Mouse (Mus musculus): ENCODE data around the gene Ccne1.
A peak's percentile ranks its signal among the peaks of the same experiment; 100 is the strongest.

The Ccne1 gene

GRCm38 (mm10) chr7:38094353-38094752, 13.0 kb downstream of the Ccne1 start:
- no peak for DNase-seq (ENCODE audit: low spot score)

- no peak for DNase-seq (ENCODE audit: low spot score)
Observed at GRCm38 (mm10) chr7:38093101-38093500, 14.2 kb downstream of the Ccne1 start.

DNA sequence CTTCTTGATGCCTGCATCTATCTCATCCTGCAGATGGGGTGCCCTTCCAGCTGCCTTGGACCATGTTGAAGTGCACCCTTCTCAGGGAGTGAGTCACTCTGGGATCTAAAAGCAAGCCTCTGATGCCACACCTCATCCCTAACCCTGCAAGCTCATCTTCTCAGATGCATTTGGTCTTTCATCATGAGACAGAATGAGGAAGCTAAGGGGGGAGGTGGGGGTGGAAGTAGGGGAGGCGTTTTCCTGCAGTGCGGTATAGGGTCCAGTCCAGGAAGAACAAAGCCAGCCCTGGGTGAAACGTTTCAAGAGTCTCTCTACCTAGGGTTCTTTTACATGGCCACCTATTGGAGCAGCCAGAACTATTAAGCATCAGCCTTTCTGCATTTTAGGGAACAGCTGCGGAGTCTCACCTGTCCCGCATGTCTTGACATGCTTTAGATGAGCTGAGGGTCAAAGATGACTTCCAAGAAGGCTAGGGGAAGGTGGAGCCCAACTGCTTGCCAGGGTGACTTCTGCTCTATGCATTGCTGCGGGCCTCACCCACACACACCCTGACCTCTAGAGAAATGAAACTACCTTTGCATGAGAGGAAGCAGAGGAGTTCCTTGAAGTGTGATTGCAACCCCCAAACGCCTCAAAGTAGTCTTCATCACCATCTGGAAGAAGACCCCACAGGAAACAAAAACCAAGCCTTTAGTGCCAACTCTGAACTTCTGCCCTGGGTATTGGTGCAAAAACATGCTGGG, 17.2 kb downstream of the Ccne1 start:
- no peak for DNase-seq (ENCODE audit: low spot score)

DNA sequence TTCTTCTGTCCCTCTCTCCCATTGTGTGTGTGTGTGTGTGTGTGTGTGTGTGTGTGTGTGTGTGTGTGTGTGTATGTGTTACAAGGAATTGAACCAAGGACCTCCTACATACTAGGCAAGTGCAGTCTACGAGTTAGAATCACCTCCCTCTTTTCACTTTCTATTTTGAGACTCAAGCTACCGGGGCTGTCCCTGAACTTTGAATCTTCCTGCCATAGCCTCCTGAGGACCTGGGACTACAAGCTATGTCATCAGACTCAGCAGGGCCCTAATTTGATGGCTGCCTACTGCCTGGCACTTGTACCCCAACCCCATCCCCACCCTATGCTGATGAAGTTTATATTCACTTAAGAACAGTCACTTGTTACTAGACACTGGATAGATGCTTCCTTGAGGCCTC, 18.9 kb downstream of the Ccne1 start:
- no peak for DNase-seq (ENCODE audit: low spot score)

GRCm38 (mm10) chr7:38087856-38088255, 19.5 kb downstream of the Ccne1 start:
- no peak for DNase-seq (ENCODE audit: low spot score)

- DNase-seq (ENCODE audit: low spot score) = no peak
Observed at GRCm38 (mm10) chr7:38086401-38086800, 20.9 kb downstream of the Ccne1 start.

DNA sequence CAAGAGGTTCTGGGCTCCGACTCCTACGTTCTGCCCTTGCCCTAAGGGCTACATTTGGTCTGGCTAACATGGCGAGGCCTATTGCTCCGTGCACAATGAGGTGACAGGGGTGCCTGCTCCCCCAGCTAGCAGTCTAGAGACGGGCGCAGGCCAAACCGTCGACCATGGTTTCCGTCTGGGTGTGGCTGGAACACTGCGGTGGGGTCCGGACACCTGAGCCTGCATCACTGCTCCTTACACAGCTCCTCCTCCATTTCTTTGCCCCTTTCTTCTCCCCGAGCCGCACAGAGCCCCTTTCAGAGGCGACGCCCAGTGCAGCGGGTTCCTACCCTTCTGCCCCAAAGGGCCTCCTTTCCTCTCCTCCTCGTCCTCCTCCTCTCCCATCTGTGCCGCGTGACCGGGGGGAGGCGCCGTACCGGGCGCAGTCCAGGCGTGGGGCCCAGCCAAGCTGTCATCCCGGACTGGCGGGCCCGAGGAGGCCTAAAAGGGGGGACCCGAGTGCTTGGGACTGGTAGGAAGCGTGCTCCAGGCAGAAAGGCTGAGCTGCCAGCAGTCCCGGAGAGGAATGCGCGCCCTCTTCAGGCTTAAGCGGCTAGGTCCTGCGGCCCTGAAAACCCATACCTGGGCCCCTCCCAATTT, 21.6 kb downstream of the Ccne1 start:
- DNase-seq (ENCODE audit: low spot score) = peak; percentile 67

- DNase-seq (ENCODE audit: low spot score) = peak; percentile 100
Observed at GRCm38 (mm10) chr7:38084778-38085572, 22.4 kb downstream of the Ccne1 start.

DNA sequence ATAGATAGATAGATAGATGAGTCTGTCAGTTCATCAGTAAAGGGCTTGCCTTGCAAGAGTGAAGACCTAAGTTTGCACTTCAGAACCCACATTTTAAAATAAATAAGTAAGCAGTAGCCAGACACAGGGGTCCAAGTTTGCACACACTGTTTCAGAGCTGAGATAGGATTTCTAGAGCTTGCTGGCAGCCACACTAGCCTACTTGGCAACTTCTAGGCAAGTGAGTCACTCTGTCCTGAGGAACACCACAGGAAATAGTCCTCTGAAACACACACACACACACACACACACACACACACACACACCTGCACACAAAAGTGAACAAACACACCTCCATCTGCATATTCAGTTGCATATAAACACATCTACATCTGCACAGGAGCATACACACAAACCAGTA, 24.4 kb downstream of the Ccne1 start:
- DNase-seq (ENCODE audit: low spot score) = no peak

DNA sequence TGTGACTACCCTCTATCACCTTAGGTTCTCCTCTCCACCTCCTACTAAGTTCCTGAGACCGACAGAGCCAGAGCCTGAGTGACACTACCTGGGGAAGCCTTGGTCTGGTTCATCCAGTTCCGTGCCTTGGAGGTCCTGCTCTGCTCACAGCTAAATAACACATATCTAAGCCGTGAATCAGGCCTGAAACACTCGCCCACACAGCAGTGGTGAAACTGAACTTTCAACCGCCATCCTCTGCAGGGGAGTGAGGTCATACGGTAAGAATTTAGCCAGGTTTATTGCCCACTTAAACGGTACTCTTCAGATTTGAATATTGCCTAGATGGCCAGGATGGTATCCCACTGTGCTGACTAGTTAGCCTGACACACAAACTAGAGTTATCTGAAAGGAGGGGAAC, 30.1 kb downstream of the Ccne1 start:
- DNase-seq (ENCODE audit: low spot score) = no peak

DNA sequence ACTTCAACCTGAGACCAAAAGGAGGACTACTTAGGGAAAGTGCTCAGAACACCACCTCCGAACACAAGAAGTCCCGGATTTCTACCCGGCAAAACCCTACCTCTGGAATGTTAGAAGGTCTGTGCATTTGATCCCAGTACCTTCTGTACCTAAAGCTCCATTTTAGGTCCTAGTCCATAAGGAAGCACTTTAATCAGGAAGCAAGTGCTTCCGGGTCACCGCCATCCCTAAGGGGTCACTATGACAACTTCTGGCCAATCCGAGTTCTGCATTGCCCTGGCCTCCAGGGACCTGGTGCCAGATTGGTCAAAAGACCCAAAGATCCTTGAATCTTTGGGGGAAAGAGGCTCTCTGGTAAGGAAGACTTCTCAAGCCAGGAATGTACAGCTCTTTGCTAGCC, 31.8 kb downstream of the Ccne1 start:
- DNase-seq (ENCODE audit: low spot score) = no peak

- no peak for DNase-seq (ENCODE audit: low spot score)
Observed at GRCm38 (mm10) chr7:38074920-38075319, 32.4 kb downstream of the Ccne1 start.

DNA sequence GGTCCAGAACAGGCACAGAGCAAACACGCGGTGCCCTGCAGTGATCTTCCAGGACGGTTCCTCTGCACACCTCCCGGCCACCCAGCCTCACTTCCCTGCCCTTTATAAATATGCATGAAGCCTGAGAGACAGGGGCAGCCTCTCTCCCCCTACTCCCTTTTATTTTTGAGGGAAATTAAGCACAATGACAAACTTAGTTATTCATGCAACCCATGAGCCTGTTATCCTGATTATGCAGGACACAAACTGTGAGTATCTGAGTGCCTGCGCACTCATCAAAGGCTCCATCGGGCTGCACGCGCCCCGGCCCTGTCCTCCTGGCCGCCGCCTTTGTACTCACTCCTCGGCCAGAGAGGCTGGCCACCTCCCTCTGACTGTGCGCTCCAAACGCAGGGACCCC, 32.8 kb downstream of the Ccne1 start:
- DNase-seq (ENCODE audit: low spot score) = no peak

GRCm38 (mm10) chr7:38073782-38074181, 33.6 kb downstream of the Ccne1 start:
- DNase-seq (ENCODE audit: low spot score) = peak; percentile 26

DNA sequence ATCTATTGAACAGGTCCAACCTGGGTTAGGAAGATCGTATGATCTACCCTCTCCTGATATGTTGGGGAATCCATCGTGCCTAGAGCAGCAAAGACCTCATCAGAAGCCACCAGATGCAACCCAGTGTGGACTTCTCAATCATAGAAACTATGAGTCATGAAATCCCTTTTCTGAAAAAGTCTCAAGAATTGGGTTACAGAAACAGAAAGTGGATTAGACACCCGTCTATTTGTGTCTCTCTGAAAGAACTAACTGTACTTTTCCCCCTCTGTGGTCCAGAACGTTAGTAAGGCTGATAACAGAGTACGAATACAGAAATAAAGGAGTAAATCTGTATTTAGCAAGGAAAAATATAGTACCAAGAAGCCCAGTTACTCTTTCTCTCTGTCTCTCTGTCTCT, 36.3 kb downstream of the Ccne1 start:
- no peak for DNase-seq (ENCODE audit: low spot score)

- DNase-seq (ENCODE audit: low spot score) = no peak
Observed at GRCm38 (mm10) chr7:38070663-38071062, 36.7 kb downstream of the Ccne1 start.

DNA sequence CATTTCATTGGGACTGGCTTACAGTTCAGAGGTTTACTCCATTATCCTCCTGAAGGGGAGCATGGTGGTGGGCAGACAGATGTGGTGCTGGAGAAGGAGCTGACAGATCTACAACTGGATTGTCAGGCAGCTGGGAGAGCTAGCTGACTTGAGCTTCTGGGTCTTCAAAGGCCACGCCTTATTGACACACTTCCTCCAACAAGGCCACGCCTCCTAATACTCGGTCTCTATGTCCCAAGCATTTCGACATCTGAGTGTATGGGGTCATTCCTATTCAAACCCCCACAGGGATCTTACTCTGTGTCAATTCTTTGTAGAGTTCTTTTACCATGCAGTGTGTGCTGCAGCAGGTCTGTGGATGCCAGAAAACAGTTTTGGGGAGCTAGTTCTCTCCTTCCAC, 42.9 kb downstream of the Ccne1 start:
- DNase-seq (ENCODE audit: low spot score) = no peak

DNA sequence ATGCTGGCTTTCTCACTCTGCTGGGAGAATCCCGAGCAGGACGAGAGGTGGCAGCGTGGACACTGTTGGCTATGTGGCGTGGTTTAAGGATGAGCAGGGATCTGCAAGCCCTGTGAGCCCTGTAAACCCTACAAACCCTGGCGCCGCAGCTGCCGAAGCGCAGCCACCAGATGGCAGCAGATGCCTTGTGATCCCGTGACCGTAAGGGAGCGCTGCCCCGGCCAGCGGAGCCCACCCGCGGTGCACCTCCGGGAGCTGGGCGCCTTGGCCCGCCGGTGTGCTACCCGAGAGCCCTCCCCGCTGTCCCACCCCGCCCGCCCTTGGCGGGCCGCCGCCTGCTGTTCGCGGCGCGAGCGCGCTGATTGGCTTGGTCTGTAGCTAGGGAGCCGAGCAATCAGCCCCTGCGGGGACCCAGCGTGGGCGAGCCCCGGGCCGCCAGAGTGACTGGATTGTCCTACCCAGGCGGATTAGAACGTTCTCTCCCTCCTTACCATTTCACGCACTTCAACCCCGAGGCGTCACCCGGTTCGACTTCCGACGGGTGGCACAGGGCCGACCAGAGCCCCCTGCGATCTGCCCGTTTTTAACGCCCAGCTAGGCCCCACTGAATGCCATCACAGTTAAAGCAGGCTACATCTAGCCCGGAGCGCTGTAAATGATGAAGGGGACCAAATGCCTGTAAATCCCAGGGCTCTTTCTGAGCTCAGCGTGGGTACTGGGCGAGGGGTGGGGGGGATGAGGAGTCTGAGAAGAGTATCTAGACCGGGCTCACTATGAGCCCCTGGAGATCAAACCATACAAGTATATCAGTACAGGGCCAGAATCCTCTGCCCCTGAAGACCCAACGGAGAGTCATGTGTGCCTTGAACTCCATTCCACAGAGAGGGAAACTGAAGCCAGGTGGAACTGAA, 46.0 kb downstream of the Ccne1 start:
- DNase-seq (ENCODE audit: low spot score) = peak; percentile 89

DNA sequence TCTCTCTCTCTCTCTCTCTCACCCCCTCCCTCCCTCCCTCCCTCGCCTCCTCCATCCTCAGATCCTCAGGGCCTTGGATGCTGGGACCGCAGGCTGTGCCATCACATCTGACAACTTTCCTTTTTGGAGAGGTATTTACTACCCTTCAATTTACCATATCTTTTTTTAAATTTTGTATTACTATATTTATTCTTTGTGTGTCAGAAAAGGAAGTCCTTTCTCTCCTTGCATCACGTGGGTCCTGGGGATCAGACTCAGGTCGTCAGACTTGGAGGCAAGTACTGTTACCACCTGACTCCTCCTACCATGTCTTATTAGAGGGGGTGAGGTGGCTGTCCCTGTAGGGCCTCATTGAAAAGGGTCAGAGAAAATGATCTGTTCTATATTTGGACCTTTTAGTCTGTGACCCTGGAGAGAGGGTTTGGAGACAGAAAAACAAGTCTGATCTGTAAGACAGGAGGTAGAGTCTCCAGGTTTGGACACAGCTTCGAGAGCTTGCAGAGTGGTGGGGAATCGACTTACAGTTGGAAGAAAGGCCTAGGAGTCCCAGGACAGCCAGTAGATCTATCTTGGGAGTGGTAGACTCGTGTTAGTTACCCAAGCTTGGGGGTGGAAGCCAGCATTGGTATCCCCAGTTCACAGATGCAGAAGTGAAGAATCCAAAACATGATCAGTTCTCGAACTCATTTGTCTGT, 47.6 kb downstream of the Ccne1 start:
- DNase-seq (ENCODE audit: low spot score) = no peak

GRCm38 (mm10) chr7:38059096-38059495, 48.2 kb downstream of the Ccne1 start:
- no peak for DNase-seq (ENCODE audit: low spot score)

GRCm38 (mm10) chr7:38055996-38056395, 51.3 kb downstream of the Ccne1 start:
- DNase-seq (ENCODE audit: low spot score) = no peak
